Mouse (Mus musculus): Measurements from ENCODE around the gene Gzmk. TPM values are rescaled to one million over a fixed set of nuclear protein-coding genes. Genes with fewer than 3 reads are reported as not detected.

Gzmk gene
- polyA plus RNA-seq, 1 experiment: 0.30 TPM

DNA sequence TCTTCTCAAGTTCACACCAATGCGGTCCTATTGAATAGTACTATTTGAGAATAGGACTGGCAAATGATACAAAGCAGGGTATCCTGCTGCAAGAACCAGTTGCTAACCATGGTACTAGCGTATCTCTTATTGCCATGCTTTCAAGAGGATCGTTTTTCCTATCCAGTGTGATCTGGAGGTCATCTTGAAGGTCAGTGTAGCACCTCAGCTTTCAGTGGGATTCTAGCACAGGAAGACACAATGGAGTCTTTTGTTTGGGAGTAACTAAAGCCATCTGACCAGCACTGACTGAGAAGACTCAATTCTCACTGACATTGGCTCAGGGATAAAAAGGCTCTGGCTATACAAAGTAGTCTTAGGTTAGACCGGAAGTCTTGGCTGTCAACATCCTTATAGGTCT lies 74.2 kb downstream of the Gzmk start:
- Histone ChIP-seq H3K4me3 (ENCODE audit: low read depth, low read length) (no peak overlapping the region), H3K36me3 (ENCODE audit: control insufficient read depth, insufficient read depth, low read length) (no peaks in the 10 kb centered on the region), H3K27me3 (ENCODE audit: control insufficient read depth, insufficient read depth, low read length) (no peaks in the 10 kb centered on the region), H3K4me1 (ENCODE audit: control insufficient read depth, insufficient read depth, insufficient read length, low read length) (no peaks in the 10 kb centered on the region), H3K27ac (ENCODE audit: insufficient read depth, low read depth, low read length) (no peak overlapping the region)
- no peak for TF ChIP-seq CTCF (IDR thresholded peaks at IDR 0.05; ENCODE audit: extremely low read depth, insufficient read length, insufficient replicate concordance, low read depth, low read length)
- TF ChIP-seq POLR2A (IDR thresholded peaks at IDR 0.05; ENCODE audit: low read depth, low read length): no peak
- WGBS: 83% methylated on average over 4 of the region's 4 CpGs

DNA sequence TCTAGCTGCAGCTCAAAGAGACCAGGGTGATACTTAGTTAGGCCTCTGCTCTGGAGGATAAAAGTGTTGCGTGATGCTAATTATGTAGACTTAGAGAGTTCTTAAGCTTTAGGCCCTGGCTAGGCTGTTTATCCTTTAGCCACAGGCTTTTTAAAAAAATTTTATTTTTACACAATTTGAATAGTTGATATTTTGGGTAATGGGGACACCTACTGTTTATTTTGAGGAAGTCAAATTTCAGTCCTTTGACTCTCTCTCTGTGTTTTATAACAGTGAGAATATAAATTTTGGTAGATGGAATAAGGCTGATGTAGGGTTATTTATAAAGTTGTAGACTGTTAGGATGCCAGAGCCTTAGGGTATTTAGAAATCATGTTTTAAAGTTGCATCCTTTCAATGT lies 86.1 kb downstream of the Gzmk start:
- no peak overlapping the region for H3K4me3 ChIP-seq (ENCODE audit: low read depth, low read length)
- TF ChIP-seq CTCF (IDR thresholded peaks at IDR 0.05; ENCODE audit: extremely low read depth, insufficient read length, insufficient replicate concordance, low read depth, low read length): no peak
- no peak for TF ChIP-seq POLR2A (IDR thresholded peaks at IDR 0.05; ENCODE audit: low read depth, low read length)
- no peaks in the 10 kb centered on the region for H3K36me3 ChIP-seq (ENCODE audit: control insufficient read depth, insufficient read depth, low read length)
- no peaks in the 10 kb centered on the region for H3K27me3 ChIP-seq (ENCODE audit: control insufficient read depth, insufficient read depth, low read length)
- H3K4me1 ChIP-seq (ENCODE audit: control insufficient read depth, insufficient read depth, insufficient read length, low read length): no peaks in the 10 kb centered on the region
- H3K27ac ChIP-seq (ENCODE audit: insufficient read depth, low read depth, low read length): no peak overlapping the region
- 95% methylated on average over 1 of the region's 1 CpGs for WGBS

DNA sequence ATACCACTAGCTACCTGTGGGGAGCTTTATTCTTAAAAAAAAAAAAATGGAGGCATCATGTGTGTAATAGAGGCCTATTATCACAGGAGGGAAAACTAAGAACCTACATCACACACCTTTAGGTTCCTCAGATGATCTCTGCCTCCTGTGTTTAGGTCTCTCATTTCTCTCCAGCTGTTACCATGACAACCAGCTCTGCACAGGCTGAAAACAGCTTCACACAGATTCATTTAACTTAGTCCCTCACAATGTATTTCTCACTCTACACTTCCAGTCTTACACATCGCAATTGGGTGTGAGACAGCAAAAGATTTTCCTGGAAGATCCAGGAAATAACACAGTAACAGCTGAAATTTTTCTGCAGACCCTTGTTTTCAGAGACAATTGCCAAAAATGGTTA lies 95.7 kb downstream of the Gzmk start:
- Histone ChIP-seq H3K4me1 (ENCODE audit: control insufficient read depth, insufficient read depth, insufficient read length, low read length) (no peaks in the 10 kb centered on the region), H3K36me3 (ENCODE audit: control insufficient read depth, insufficient read depth, low read length) (no peaks in the 10 kb centered on the region), H3K27ac (ENCODE audit: insufficient read depth, low read depth, low read length) (no peak overlapping the region), H3K27me3 (ENCODE audit: control insufficient read depth, insufficient read depth, low read length) (no peaks in the 10 kb centered on the region), H3K4me3 (ENCODE audit: low read depth, low read length) (no peak overlapping the region)
- WGBS: 89% methylated on average over 1 of the region's 1 CpGs
- no peak for TF ChIP-seq POLR2A (IDR thresholded peaks at IDR 0.05; ENCODE audit: low read depth, low read length)
- no peak for TF ChIP-seq CTCF (IDR thresholded peaks at IDR 0.05; ENCODE audit: extremely low read depth, insufficient read length, insufficient replicate concordance, low read depth, low read length)

Other genes starting within 250 kb of the Gzmk start
- 0.10 and 0.32 TPM in 2 replicates for gene Ccno, start 238.1 kb downstream of the Gzmk start, polyA plus RNA-seq (2012; rRNA removed)
- gene Mcidas, start 232.1 kb downstream of the Gzmk start, polyA plus RNA-seq (2012; rRNA removed): not detected in 2 replicates
- not detected in 2 replicates for gene Cdc20b, start 190.8 kb downstream of the Gzmk start, polyA plus RNA-seq (2012; rRNA removed)
- gene Gpx8, start 179.5 kb downstream of the Gzmk start, polyA plus RNA-seq (2012; rRNA removed): 0.28 and 0.30 TPM in 2 replicates
- gene Gzma, start 124.9 kb downstream of the Gzmk start, polyA plus RNA-seq (2012; rRNA removed): 4.4 and 5.2 TPM in 2 replicates
- 2.5 and 3.3 TPM in 2 replicates for gene Esm1, start 16.2 kb downstream of the Gzmk start, polyA plus RNA-seq (2012; rRNA removed)
- 0.09 and 0.10 TPM in 2 replicates for gene BC067074, start 67.3 kb upstream of the Gzmk start, polyA plus RNA-seq (2012; rRNA removed)